Mouse (Mus musculus): ENCODE results near the gene Wdpcp.
"Not testable (repeated sequence)": the region's sequence is repeated elsewhere in the genome, so short reads cannot be mapped to it uniquely, and the experiment has no call there.

Wdpcp gene

DNA sequence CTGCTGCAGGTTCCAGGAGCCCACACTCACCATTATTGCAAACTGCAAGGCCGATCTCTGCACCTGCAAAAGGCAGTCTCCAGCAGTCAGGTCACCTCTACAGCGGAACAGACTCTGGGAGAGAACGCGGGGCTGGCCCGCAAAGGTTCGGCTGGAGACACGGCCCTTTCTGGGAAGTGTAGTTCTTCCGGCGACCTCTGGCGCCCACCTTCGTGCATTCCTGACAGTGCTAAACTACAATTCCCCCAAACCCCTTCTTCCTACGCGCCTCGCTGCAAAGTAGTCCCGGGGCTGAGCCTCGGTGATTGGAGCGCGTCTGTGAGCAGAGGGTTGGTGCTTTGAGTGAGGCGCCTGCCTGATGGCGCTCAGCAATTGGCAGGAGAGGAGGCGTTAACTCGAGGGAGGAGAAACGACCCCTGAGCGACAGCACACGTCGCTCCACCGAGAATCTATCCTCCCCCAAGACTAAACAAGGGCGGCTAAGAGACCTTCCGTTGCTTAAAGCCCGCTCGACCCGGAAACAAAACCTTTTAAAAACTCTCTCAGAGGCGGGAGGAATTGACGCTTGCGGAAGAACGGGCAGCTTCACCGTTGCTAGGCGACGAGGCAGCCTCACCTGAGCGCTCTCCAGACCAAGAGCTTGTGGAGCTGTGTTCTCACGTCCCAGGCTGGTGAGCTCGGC lies at the start of gene Wdpcp, which contains the start of gene Mdh1:
Gene Wdpcp (plus strand): TSS at position 536 of the 682 bp plus-strand sequence.
Gene Mdh1 (minus strand): TSS at position 668 of the 682 bp plus-strand sequence.
- peak; percentile 99 for DNase-seq

DNA sequence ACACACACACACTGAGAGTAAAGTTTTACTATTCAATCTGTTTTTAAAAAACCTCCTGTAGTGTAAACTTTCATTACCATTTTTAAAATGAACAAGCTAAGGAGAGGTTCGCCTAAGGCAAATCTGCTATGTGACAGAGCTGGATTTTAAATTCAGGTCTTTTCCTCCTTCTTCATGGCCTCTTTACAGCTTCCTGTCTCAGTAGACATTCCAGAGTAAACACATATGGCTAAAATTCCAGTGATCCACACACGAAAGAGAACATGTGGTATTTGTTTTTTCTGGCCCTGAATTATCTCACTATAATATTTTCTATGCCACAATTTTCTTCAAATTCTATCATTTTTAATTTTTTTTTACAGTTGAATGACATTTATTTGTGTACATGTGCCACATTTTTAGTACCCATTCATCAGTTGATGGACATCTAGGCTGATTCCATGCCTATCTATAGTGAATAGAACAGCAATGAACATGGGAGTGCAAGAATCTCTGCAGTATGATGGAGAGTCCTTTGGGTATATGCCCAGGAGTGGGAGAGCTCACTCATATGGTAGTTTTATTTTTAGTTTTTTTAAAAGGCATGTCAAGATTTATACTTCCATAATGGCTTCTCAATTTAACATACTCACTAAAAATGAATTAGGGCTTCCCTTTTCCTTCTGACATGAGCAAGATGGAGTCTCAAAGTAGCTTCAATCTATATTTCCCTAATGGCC lies 43.2 kb upstream of the Wdpcp start:
- DNase-seq = no peak

DNA sequence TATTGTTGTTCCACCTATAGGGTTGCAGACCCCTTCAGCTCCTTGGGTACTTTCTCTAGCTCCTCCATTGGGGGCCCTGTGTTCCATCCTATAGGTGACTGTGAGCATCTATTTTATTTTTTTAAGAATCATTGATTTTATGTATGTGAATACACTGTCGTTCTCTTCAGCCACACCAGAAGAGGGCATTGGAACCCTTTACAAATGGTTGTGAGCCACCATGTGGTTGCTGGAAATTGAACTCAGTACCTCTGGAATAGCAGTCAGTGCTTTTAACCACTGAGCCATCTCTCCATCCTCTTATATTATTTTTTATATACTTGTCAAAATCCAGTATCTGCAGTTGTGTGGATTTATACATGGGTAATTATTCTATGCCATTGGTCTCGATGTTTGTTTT lies 41.2 kb upstream of the Wdpcp start:
- not testable (repeated sequence) for DNase-seq

DNA sequence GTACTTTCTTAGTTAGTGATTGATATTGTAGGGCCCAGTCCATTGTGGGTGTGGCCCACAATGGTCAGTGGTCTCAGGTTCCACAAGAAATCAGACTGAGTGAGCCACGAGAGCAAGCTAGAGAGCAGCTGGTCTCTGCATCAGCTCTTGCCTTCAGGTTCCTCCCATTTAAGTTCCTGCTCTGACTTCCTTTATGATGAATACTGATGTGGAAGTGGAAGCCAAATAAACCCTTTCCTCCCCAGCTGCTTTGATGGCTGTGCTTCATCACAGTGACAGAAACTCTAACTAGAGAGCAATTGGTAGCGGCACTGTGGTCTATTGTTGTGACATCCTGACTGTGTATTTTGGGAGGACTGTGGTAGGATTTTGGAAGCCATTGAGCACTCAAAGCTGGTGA lies 32.0 kb upstream of the Wdpcp start:
- DNase-seq = no peak

DNA sequence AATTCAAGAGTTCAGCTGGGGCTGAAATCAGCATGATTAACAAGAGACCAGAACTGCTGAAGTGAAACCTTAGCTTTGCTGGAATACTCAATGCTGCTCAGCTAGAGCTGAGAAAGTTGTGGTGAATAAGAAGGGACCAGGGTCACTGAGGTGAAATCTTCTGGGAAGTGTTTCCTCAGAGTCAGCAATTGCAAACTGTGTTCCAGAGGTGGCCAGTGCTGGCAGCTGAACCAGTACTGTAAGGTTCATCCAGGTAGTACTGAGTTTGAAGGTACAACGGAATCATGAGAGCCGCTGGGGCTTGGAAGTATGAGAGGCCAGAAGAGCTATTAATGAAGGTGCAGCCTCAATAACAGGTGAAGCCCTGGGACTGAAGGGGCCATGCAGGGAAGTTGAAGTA lies 31.4 kb upstream of the Wdpcp start:
- no peak for DNase-seq

DNA sequence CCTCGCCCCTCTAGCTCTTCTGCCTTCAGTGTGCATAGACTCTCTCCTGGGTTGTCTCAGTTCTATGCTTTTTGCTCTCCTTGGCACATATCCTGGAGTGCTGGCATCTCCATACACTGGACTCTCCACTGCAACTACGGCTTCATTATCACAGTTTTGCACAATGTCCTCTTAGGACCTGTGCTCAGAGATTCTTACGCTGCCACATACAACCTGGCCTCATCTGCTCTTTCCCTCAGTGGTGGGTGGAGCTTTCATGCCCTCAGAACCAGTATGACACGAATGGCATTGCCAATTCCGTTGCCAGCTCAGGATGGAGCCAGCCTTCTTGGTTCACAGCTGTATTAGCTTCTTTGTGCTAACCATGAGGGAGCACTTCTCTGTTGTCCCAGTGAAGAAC lies 29.3 kb upstream of the Wdpcp start:
- DNase-seq = no peak

DNA sequence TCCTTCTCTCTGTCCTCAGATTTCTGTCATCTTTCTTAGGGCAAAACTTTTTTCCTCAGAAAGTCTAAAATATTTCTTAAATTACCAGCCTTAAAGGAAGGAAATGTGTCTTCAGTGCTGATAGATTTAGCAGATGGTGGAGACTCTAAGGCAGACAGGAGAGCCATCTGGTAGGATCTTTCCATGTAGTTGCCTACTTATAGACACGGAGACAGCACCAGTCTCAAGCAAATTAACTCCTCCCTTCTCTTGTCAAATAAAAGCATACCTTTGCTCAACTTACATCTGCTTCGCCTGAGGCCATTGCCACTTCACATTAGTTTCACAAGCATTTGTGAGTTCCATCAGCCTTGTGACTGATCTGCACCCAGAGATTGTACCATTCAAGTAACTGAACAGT lies 27.0 kb upstream of the Wdpcp start:
- peak; percentile 67 for DNase-seq

DNA sequence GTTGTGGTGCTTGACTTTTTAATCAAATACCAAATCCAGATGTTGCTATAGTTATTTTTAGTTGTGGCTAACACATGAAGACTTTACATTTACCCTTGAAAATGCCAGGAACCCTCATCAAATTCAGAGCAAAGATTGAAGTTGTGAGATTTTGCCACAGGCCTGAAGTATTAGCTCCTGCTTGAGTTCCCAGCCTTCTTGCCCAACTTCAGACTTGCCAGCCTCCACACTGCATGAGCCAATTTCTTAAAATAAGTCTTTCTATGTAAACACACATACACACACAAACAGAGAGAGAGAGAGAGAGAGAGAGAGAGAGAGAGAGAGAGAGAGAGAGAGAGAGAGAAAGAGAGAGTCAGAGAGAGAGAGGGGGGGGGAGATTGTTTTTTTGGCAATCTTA lies 26.1 kb upstream of the Wdpcp start:
- DNase-seq = no peak

DNA sequence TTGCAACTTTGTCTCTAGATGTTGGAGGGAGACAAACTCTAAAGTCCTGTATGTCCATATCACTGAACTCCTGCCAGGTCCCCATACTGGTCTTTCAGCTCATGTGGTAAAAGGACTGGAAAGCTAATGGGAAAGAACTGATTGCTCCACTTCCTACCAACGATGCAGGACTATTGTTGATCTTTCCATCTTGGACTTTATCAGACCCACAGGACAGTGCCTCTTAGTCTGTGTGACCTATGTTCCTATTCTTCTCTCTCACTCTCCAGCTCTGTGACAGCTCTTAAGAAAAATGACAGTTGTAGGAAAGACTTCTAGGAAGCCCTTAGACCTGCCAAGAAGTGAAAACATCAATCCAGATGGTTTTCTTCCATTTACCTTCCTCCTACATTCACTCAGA lies 25.4 kb upstream of the Wdpcp start:
- no peak for DNase-seq

DNA sequence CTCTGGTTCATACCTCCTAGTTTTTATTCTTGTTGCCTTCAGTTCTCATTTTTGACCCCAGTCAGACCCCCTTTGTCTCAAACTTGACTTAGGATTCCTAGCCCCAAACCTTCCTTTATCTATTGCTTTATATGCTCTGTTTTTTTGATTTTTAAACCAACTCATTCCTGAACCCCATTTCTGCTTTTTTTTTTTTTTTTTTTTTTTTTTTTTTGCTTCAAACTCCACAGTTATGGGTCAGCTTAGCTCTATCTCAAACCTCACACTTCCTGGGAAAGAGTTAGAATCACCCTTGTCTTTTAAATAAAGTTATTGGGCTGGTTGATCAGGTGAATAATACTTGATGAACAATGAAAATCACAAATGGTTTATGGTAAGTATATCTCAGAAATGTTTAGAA lies 24.5 kb upstream of the Wdpcp start:
- no peak for DNase-seq

DNA sequence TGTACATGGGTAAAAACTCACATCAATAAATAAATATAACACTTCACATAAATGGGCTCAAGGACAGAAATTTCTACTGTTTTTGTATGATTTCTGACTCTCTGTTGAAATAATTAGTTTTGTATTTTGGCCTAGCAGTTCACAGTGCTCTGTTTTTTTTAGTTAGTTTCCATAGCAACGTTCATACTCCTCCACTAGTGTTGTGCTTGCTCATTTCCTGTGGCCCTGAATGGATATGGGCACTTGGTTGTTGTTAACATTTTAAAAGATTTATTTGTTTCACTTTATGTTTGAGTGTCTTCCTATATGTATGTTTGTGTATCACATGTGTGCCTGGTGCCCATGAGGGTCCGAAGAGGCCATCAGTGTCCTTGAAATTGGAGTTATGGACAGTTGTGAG lies 23.0 kb upstream of the Wdpcp start:
- no peak for DNase-seq

DNA sequence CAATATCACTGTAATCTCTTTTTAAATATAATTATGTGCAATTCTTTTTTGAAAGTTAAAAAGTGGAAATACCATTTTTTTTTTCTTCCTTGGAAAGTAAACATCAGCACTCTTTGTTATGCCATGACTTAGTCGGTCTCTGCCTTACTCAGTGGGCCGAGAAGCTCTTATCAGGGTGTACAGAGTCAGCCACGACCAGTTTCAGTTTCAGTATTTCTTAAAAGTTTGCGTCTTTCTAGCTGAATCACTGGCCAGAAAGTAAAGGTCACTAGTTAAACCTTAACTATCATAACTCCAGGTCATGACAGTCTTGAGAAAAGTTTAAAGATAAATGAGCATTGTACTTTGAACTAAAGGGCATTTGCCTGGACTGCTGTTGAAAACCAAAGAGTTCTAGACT lies 22.3 kb upstream of the Wdpcp start:
- no peak for DNase-seq

DNA sequence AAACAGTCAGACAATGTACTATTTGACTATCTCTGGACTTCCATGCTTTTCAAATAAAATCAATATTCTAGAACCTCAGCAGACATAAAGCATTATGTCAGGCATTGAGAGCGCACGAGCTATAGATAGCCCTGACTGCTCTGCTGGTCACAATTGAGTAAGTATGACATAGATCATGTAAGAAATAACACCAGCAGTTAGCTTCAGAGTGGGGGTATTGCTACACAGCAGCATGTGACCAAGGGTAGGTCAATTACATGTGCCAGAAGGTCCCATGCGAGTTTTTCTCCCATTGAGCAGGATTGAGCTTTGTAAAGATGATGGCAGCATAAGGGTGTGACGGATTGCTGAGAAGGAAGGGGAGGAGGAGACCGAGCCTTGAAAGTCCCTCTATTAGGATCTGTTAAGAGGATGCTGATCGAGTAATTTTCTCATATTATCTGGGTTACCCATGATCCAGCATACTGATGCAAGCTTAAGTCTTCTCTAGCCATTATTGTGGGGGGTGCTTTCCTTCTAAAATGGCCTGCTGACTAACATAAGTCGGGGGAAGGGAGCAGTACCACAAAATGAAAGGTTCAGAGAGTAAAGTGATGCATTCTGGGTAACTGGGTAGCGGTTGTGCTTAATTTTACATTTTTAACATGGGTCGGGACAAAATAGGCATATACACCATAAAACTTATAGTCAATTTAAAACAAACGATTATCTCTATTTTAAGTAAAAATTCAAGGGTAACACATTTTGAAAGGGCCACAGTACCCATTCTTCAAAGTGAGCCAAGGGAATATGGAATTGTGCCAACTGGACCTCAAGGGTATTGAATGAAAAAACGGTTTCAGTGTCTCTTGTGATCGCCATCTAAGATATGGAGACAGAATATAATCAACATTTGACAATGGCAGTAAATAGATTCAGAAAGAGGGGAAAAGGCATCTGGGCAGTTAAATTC lies 21.5 kb upstream of the Wdpcp start:
- DNase-seq = no peak

DNA sequence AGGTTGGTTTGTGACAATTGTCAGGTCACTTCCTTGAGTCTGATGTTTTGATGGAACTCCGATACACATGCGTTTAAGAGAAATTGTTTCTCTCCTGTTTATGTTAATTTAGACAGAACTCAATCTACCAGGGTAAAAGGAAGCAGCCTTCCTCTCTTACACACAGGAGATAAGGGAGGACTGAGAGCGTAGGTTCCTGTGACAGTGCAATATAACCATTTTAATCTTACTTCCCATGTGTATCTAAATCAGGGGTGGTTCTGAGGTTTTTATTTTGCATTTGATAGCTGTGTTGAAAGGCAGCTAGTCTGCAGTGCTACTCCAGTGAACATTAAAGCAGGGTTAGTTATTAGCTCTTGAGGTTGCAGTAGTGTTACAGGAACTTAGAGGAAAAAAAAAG lies 20.0 kb upstream of the Wdpcp start:
- no peak for DNase-seq

DNA sequence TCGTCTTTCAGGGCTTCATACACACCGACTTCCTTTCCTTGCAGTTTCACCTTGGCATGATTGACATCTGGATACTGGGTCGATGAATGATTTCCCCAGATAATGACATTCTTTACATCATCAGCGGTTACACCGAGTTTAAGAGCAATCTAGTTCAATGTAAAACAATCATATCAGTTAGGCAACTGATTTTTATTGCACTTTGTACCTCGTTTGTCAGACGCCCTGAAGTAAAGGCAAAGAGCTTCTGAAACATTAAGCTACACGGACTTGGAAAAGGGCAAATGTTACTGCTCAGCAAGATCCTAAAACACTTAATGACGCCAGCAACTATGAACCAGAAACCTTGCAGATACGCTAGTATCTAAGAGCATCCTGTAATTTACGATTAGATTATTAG lies 12.3 kb upstream of the Wdpcp start:
- DNase-seq = no peak

DNA sequence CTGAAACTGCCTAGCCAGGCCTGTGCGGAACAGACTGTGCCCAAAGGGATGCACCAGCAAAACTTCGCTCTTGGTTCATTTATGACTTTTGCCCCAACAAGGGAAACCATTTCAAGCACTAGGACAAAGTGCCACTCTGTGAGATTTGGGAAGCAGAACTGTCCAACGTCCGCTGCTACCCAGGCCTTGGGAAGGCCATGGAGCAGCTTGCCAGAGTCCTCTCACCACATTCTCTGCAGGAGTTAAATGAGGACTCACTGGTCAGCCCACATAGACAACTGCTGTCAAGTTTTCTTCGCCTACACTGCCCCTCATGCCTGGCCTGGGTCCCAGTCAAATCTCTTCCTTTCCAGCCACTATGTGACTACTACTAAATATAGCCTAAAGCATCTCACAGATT lies 10.7 kb upstream of the Wdpcp start:
- DNase-seq = no peak

DNA sequence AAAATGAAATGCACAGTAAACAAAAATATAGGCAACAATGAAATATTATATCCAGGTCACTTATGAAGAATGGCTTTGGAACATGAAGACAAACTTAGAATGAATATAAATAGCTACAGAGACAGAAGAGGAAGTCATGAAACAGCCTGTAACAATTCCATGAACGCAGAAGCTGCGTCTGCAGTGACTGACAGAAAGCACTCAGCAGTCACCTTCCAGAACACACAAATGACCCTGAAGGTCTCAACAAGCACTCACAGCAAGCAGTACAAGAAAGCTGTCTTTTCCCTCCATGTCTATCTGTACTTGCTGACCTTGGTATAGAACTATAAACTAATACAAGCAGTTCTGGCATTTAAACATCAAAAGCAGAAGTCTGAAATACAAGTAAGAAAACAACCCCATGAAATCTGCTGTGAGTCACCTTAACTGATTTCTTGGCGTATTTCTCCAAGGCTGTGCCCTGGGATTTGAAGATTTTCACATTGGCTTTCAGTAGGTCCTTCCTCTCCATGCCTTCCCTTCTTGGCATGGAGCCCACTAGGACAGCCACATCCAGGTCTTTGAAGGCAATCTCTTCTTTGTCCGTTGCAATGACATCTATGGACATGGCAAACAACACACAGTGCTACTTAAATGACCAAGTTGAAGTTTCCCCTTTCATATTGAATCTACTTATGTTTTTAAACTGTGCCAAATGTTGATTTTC lies 8.3 kb upstream of the Wdpcp start:
- DNase-seq = no peak

DNA sequence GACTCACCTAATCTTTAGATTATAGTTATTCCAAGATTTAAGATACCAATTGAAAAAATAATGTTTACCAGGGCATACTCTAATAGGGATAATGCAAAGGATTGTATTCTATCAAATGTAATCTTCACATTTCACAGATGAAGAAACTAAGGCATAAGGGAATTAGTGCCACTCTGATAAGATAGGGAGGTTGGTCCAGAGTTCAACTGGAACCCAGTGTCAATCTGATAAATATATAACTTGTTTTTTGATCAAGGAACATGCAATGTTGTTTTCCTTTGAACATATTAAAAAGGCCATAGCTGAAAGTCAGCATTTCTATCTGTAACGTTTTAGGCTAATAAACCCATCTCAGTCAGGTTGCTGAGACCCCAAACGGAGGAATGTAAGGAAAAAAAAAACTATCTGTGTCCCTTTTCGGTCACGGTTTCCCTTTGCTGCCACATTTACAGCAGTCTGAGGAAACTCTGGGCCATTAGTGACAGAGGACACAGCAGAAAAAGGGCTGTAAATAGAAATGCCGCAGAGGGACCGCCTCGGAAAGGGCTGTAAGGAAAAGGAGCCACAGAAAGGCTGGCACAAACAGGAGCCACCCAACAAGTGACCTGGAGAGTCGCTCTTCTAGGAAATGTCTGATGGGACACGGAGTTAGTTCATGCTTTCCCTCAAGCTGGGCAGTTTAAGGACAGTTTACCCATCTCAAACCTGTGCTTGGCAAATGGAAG lies 7.2 kb upstream of the Wdpcp start:
- no peak for DNase-seq

DNA sequence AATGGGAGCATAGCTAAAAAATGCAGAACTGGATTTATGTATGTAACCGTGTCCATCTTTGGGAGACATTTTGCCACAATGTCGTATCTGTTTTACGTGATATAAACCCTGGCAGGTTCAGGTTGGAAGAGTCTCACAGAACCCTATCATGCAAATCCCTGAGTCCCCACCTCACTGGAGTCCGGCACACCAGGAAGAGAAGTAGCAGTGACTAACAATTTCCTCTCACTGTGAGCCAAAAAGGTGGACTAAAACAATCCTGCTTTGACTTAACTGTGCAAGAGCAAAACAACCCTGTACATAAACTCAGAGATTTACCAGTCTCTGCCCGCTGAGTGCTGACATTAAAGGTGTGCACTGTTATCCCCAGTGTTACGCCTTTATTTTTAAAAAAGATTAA lies 5.1 kb upstream of the Wdpcp start:
- no peak for DNase-seq

DNA sequence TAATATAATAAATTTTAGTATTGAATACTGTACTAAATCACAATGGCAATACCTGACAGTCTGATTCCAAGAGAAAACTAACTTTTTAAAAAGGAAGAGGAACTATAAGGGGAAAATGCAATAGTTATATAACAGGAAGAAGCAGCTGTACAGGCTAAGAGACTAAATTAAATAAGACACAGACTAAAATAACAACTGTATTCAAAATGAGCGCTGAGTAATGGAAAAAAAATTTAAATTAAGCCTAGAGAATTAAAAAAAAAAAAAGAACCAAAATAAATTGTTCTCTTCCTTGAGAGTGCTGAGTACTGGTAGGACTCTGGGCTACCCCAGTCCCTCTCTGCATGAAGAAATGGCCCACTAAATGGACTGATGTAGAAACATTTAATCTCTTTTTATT lies 4.3 kb upstream of the Wdpcp start:
- DNase-seq = no peak

DNA sequence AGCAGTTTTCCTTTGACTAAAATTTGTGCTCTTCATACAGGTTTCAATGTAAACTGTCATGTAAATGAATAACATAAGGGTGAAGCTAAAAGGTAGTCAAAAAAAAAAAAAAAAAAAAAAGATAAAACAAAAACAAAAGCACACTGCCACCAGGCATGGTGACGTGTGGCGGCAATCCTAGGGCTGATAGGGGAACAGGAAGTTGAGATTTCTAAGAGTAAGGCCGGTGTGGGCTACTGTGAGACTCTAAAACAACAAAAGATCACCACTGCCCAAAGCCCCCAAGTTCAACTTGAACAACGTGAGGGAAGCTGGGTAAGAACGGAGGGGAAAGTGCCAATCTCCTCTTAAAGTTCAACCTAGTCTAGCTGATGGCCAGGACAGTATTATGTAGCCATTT lies 3.0 kb upstream of the Wdpcp start:
- DNase-seq = no peak

DNA sequence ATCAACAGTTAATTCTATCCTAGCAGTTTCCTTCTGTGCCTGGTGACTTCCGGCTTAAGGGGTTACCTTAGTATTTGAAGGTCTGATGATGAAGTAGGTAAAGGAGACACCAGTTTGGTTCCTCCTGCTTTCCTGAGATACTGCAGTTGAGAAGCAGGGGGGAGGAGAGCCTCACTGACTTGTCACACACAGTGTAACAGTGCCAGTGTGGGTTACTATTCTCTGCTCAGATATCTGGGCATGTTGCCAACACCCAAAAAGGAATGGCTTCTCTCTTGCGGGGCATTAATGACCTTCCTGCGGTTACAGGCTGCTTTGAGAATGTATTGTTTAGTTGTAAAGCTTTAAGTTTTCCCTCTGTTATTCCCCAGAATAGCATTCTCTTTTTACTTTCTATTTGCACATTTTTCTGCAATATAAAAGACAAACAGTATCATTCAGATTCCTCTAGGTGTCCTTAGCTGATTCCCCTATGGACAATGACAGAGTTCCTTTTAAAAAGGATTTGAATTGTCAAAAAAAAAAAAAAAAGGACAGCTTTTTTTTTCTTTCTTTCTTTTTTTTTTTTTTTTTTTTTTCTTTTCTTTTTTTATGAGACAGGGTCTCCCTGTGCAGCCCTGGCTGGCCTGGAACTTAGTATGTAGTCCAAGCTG lies 2.5 kb upstream of the Wdpcp start:
- peak; percentile 50 for DNase-seq
